Mouse (Mus musculus): ENCODE data around the gene Timm29.
"Not testable (repeated sequence)": the region's sequence is repeated elsewhere in the genome, so short reads cannot be mapped to it uniquely, and the experiment has no call there.

The Timm29 gene

GRCm38 (mm10) chr9:21578226-21578625 lies 14.3 kb upstream of the Timm29 start:
- DNase-seq (ENCODE audit: low spot score), result no peak

GRCm38 (mm10) chr9:21585401-21585800 lies 7.1 kb upstream of the Timm29 start:
- no peak for DNase-seq (ENCODE audit: low spot score)

- DNase-seq (ENCODE audit: low spot score), result no peak
These were observed 4.7 kb upstream of the Timm29 start for GRCm38 (mm10) chr9:21587678-21588349.

- no peak for DNase-seq (ENCODE audit: low spot score)
These were observed 4.2 kb upstream of the Timm29 start for GRCm38 (mm10) chr9:21588350-21588749.

GRCm38 (mm10) chr9:21589538-21589937 lies 3.0 kb upstream of the Timm29 start:
- no peak for DNase-seq (ENCODE audit: low spot score)

- DNase-seq (ENCODE audit: low spot score), result no peak
These were observed 1.2 kb upstream of the Timm29 start for GRCm38 (mm10) chr9:21591127-21591830.

- no peak for DNase-seq (ENCODE audit: low spot score)
These were observed 455 bp upstream of the Timm29 start for GRCm38 (mm10) chr9:21591831-21592702.

- DNase-seq (ENCODE audit: low spot score), result peak; percentile 20
These were observed 700 bp downstream of the Timm29 start for GRCm38 (mm10) chr9:21593122-21593721.

GRCm38 (mm10) chr9:21594350-21594749 lies 1.8 kb downstream of the Timm29 start:
- not testable (repeated sequence) for DNase-seq (ENCODE audit: low spot score)

- DNase-seq (ENCODE audit: low spot score), result no peak
These were observed 2.3 kb downstream of the Timm29 start for GRCm38 (mm10) chr9:21594838-21595237.

- peak; percentile 35 for DNase-seq (ENCODE audit: low spot score)
These were observed 5.7 kb downstream of the Timm29 start for GRCm38 (mm10) chr9:21598198-21598597.

- DNase-seq (ENCODE audit: low spot score), result no peak
These were observed 7.7 kb downstream of the Timm29 start for GRCm38 (mm10) chr9:21600186-21600585.

GRCm38 (mm10) chr9:21601073-21601472 lies 8.6 kb downstream of the Timm29 start:
- DNase-seq (ENCODE audit: low spot score), result no peak

- peak; percentile 80 for DNase-seq (ENCODE audit: low spot score)
These were observed 9.3 kb downstream of the Timm29 start for GRCm38 (mm10) chr9:21601722-21602399.

GRCm38 (mm10) chr9:21604119-21604518 lies 11.6 kb downstream of the Timm29 start:
- no peak for DNase-seq (ENCODE audit: low spot score)

GRCm38 (mm10) chr9:21605865-21606264 lies 13.3 kb downstream of the Timm29 start:
- DNase-seq (ENCODE audit: low spot score), result no peak

GRCm38 (mm10) chr9:21606648-21607047 lies 14.1 kb downstream of the Timm29 start:
- no peak for DNase-seq (ENCODE audit: low spot score)

GRCm38 (mm10) chr9:21609861-21610260 lies 17.3 kb downstream of the Timm29 start:
- peak; percentile 85 for DNase-seq (ENCODE audit: low spot score)

- no peak for DNase-seq (ENCODE audit: low spot score)
These were observed 22.5 kb downstream of the Timm29 start for GRCm38 (mm10) chr9:21614864-21615616.

- peak; percentile 99 for DNase-seq (ENCODE audit: low spot score)
These were observed 23.2 kb downstream of the Timm29 start, which contains the start of gene Smarca4 for GRCm38 (mm10) chr9:21615617-21616231. Smarca4 (plus strand) TSS chr9:21616169.
